Mouse (Mus musculus) CD4-positive, CD25-positive, alpha-beta regulatory T cell, adult 2 months (primary cell): Measurements from ENCODE around the gene H60b.
"Not testable (repeated sequence)": the region's sequence is repeated elsewhere in the genome, so short reads cannot be mapped to it uniquely, and the experiment has no call there.

Source experiments
- DNase-seq: peaks from one replicate; pipeline ENCODE4 v3.0.0-alpha.2; 2012; ENCODE audit warnings: low read depth, low spot score

The H60b gene

DNA sequence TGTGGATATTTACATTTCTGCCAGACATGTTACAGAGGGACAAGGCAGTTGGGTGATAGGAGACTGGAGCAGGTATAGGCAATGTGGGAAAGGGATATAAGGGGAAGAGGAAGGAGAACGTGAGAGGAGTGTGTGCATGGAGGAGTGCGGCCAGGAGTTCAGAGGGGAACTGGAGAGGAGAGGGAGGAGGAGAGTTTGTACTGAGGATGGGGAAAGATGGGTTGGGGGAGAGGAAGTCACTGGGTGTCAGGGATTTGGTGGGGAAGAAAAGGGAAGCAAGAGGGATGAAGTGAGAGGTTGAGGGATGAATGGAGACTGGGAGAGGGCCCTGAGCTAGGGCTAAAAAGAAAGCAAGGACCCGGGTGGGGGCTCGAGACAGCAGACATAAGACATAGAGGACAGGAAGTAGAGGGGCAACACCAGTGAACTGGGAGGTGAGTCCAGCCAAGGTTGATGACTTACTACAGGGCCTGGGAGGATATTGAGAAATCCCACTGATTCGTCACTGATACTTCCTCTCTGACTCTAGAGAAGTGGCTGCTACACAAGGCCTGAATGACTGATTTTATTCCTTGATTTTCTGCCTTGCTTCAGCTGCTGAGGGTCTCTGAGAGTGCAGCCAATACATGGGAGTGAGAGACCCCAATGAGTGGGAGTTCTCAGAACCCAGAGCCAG is 7.1 kb downstream of the H60b start:
- not testable (repeated sequence) for DNase-seq

DNA sequence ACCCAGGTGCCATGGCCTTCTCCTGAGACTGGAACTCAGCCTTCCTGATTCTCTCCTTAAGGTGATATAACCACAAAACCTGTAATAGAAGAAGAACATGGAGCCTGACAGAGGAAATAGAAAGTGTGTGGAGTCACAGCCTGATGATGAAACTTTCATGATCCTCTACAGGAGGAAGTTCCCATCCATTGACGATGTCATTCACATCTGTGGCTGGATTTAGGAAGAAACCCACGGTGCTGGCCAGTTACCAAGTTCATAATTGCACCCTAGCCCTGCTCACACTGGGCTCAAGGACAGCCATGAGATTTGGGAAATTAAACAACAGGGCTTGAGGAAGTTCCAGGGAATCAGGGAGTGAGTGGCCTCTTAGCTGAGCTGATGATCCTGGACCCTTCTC is 7.6 kb downstream of the H60b start:
- not testable (repeated sequence) for DNase-seq

DNA sequence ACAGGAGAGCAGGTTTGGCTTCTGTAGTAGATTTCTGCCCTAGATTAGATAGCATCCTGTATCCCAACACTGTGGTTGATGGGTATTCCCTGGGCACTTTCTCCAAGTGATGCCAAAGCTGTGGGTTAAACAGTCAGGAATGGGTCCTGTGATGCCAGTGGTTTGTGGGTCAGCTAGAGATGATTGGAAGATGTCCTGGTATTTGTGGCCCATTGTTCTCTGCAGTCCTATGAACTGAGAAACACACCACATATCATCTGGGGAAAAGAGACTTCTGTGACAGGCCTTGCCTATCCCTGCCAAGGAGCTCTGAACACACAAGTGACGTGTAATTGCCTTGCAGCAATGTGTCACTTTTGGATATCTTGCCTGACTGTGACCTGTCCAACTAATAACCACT is 8.7 kb downstream of the H60b start:
- not testable (repeated sequence) for DNase-seq

DNA sequence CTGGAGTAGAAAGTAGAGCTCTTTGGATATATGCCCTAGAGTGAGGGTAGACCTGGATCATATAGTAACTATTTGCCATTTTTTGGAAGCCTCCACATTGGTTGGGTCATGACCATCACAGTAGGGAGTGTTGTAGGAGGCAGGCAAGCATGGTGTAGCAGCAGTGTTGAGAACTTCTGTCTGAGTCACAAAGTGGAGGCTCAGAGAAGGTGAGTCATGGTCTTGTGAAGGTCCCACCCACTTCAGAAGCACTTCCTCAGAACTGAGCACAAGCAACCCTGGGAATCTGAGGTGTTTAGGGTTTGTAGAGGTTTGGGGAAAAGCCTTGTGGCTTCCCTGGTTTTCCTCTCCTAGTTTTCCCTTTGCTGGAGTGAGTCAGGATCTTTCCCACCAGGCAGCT is 10.7 kb downstream of the H60b start:
- not testable (repeated sequence) for DNase-seq

DNA sequence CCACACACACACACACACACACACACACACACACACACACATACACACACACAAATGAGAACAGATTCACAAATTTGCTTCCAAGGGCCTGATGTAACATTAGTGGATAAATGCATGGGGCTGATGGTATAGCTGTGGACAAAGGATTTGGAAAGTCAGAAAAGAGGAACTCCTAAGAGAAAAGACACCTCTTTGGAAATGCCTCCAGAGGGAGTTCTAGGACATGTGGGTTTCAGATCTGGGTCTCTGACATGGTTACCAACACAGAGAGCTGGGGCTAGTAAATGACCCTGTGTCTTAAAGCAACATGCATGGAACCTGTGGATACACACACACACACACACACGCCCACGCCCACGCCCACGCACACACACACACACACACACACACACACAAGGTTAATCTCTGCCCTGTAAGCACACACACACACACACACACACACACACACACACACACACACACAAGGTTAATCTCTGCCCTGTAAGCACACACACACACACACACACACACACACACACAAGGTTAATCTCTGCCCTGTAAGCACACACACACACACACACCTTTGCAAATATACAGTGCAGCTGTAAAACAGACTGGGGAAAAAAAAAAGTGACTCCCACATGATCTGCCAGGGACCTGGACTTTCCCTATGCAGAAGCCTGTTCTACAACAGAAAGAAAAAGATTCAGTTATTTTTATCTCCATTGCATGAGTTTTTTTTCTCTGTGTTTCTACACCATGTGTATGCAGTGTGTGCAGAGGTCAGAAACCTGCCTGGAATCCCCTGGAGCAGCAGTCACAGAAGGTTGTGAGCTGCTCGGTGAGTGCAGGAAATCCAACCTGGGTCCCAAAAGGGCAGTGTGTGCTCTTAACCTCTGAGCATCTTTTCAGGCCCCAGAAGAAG is 14.3 kb downstream of the H60b start:
- not testable (repeated sequence) for DNase-seq

DNA sequence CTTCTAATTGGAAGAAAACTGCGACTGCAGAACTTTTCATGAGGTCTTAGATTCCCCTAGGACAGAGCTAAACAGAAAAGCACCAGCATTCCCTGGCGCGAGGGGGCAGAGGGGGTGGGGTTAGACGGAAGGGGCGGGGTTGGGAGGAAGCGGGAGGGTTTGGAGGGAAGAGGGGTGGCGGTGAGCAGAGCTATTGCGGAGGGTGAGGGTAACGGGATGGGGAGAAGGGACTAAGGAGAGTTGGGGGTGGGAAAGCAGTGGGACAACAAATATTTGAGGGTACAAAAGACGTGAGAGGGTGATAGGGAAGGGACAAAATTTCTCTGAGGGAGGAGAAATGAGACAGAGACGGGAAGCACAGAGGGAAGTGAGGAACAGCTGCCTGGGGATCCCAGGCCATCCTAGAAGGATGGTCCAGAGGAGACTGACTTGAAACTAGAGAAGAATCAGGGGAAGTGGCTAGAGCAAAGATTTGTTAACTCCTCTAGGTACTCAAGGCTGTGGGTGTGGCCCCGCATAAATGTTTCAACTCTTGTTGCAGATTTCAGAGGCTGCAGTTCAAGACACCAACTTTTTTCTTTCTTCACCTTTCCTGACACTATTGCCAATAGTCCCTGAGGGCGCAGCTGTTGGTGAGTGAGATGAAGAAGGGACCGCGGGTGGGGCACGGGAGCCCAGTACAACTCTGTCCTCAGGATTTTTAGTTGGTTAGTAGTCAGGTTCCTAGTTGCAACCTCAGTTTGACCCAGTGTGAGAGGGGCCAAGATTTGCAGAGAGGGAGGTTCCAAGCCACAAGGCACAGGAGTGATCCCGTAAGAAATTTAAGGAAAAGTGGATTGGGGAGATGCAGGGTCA is 15.2 kb downstream of the H60b start:
- DNase-seq: not testable (repeated sequence)

DNA sequence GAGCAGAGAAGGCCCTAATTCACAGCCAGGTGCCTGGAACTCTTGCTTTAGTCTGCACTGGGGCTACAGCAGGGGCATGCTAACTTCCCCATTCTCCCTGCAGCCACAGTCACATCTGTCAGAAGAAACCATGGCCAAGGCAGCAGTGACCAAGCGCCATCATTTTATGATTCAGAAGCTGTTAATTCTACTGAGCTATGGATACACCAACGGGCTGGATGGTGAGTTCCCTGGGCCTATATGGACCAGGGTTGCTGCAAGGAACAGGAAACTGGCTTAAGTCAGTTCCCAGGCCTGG is 15.8 kb downstream of the H60b start:
- DNase-seq: not testable (repeated sequence)

DNA sequence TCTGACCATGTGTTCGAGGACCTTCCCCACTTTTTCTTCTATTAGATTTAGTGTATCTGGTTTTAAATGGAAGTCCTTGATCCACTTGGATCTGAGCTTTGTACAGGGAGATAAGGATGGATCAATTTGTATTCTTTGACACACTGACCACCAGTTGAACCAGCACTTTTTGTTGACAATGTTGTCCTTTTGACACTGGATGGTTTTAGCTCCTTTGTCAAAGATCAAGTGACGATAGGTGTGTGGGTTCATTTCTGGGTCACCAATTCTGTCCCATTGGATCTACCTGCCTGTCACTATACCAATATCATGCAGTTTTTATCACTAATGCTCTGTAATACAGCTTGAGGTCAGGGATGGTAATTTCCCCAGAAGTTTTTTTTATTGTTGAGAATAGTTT is 18.1 kb downstream of the H60b start:
- not testable (repeated sequence) for DNase-seq

DNA sequence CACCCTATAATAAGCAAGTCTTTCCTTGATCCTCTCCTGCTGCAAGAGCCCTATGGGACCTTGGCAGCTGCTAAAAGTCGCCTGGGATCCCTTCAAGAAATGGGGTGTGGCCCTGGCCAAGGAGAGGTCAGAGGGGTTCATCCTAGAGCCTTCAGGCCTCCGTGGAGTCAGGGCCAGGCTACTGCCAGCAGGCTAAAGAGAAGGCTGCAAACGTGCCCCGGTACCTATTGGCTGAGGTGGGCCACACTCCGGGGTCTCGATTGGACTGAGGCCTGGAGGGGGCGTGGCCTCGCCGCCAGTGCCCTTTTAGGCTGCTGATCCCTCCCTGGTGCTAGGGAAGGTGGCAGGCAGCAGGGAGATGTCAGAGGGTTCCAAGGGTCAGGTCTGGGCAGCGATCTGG is 32.6 kb downstream of the H60b start:
- not testable (repeated sequence) for DNase-seq

DNA sequence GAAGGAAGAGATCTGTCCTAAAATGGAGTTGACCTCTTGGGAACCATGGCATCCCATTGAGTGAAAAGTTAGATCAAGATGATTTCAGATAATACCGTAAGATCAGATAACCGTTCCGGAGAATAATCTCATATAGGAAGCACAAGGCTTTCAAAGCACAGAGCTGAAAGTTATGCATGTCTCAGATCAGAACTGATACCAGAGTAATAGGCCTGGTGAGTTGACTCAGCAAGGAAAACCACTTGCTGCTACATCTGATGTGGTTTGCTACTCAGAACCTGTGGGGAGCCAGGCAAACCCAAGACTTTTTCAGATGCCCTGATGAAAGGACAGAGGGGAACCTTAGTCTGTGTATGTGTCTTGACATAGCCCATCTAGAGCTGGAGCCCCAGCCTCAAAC is 43.0 kb downstream of the H60b start:
- not testable (repeated sequence) for DNase-seq

DNA sequence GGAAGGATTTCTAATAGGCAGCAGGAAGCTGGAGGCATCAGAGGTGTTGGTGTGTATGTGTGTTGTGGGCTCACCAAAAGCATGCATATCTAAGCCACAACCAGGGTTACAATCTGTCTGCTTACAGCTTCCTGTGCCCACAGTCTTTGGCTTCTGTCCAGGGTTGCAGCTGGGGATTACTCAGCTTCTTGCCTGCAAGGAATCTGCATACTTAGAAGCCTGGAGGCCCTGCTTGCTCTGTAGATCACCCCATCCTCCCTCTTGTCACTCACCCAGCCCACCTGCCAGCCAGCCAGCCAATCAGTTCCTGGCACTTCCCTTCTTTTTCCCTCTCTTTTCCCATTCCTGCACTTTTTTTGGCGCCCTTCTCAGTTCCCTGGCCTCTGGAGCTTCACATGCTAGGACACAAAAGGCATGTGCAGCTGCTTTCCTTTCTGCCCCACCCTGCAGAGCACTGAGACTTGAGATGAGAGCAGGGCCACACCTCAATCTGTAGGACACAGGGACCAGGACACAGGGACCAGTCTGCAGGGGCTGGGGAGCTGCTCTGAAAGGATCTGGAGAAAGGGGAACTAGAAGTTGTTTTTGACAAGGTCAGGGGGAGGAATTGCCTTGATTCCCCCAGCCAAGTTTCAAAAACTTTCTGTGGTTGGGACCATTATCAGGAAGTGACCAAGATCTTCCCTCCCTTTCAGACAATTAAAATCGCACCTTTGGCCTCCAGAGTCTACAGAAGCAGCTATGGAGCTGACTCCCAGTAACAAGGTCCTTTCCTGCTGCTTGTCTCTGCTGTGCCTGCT is 44.6 kb downstream of the H60b start:
- DNase-seq: not testable (repeated sequence)

DNA sequence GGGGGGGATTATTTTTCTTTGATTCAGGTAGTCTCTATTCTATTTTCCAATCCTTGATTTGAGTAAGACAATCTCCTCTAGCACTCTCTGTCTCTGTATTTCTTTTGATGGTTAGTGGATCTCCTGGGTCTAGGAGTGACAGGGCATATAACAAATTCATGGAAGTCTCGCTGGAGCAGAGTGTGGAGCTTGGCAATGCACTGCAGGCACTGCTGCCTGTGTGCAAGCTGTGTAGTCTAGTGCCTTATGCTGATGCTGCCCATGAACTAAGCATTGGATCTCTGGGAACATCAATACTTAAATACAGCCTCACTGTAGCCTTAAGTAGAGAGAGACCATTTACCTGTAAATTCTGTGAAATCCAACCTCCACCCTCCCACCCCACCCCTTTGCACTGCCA is 48.1 kb downstream of the H60b start:
- not testable (repeated sequence) for DNase-seq

DNA sequence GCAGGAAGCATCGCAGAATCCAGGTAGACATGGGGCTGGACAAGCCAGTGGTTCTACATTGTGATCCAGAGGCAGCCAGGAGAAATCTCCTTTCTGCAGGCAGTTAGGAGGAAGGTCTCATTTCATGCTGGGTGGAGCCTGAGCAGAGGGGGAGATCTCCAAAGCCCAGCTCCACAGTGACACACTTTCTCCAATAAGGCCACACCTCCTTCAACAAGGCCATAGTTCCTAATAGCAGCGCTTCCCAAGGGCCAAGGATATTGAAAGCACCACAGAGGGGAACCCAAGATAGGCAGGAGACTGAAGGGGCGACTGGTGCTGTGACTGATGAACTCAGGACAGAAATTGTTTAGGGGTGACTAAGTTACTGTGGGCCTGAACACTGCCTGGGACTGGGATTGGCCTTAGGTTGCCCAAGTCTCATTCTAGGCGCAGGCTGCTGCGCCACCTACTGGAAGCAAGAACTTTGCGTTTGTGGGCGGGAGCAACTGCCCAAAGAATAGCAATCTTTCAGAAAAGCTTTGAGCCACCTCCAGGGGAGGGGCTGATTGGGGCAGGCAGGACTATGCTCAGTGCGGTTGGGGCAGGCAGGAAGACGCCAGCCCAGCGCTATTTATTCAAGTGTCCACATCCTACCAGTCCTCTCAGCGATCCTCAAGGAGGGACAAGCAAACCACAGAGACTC is 53.8 kb downstream of the H60b start:
- DNase-seq: peak; percentile 50

DNA sequence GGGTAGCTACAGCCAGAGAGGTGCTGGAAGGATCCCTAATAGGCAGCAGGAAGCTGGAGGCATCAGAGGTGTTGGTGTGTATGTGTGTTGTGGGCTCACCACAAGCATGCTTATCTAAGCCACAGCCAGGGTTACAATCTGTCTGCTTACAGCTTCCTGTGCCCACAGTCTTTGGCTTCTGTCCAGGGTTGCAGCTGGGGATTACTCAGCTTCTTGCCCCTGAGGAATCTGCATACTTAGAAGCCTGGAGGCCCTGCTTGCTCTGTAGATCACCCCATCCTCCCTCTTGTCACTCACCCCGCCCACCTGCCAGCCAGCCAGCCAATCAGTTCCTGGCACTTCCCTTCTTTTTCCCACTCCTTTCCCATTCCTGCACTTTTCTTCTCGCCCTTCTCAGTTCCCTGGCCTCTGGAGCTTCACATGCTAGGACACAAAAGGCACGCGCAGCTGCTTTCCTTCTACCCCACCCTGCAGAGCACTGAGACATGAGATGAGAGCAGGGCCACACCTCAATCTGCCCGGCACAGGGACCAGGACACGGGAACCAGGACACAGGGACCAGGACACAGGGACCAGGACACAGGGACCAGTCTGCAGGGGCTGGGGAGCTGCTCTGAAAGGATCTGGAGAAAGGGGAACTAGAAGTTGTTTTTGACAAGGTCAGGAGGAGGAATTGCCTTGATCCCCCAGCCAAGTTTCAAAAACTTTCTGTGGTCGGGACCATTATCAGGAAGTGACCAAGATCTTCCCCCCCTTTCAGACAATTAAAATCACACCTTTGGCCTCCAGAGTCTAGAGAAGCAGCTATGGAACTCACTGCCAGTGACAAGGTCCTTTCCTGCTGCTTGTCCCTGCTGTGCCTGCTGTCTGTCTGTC is 65.3 kb downstream of the H60b start:
- DNase-seq: not testable (repeated sequence)

DNA sequence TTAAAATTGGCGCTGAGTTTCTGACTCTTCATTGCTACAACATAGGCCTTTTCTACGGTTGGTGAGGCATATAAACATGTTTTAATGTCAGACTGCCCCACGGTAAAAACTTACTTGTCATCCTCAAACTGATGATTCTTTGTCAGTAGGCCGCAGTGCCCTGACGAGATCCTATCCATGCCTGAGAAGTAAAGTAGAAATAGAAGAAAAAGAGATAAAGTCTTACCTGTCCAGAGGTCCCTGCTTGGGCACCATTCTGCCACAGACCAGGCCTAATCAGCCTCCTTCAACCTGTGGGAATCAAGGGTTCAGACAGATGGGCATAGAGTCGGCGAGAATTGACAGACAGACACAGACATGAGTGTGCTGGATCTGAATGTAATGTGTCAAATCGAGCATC is 106.7 kb downstream of the H60b start:
- no peak for DNase-seq

DNA sequence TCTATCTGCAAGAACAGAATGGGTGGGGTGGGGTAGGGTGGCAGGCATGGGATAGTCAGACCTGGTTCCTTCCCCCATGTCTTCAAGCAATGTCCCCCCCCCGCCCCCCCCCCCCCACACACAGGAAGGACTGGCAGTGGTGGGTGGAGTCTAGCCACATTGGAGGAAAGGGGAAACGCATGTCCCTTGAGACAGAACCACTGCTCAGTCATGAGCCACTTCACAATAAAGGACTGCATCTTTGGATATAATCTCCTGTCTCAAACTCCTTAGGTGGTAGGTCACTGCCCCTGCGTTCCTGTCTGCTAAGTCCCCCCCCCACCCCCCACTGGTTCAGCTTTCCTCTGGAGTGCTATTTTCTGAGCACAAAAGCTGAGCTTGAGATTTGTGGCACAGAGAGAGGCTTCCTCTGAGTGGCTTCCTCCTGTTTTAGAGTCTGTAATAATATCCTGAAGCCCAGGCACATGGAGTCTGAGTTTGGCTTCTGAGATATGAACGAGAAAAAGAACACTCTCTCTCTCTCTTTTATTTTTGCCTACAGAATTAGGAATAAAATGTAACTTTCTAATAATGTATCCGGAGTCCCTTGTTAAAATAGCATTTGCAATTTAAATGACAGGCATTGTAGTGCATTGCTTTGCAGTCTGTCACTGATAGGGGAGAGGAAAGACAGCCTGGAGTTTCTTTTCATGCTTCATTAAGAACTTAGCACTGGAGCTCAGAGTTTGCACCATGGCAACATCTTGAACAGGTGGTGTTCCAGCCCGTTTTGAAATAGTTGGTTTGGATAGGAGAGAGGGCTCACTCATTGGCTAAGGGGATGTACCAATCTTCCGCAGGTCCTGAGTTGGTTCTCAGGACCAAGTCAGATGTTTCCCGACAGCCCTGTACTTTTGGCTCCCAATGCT is 112.7 kb downstream of the H60b start:
- DNase-seq: not testable (repeated sequence)

DNA sequence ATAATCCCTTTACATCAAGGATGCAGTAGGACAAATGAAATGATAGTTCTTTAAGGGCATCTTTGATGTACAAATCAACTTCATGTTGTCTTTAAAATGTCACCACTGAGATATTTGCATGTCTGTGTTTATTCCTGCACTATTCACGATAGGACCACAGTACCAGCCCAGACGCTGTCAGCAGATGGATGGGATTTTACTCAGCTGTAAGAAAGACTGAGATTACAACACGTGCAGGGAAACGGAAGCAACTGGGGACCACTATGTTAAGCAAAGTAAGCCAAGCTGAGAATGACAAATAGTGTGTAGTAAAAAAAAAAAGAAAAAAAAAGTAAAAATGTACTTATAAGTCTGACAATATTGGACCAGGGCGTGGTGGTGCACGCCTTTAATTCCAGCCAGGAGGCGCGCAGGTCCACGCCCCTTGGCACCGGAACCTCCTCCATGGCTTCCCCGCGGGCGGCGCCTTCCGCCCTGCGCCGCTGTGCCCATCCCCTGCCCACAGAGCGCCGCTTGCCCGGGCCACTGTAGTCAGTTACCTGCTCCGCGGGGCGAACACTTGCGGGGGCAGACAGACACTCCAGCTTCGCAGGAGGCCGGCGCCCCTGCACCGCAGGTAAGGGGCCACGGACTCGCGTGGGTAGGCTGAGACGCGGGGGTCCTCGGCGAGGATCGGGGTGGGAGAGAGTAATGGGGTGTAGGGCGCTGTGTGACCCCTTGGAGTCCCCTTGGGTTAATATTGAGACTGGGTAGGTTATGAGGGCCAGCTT is 114.7 kb downstream of the H60b start:
- peak; percentile 59 for DNase-seq
